Mouse (Mus musculus) lung, adult 2 months (tissue): ENCODE results near the gene Keap1.

Experiments used
- CTCF ChIP-seq: fragments of 200-500 bp; IDR thresholded peaks from 2 replicates; pipeline ENCODE4 v1.5.1; 2011; ENCODE audit warnings: mild to moderate bottlenecking, low read length, control low read depth; ENCODE audit not compliant: insufficient read depth
- POLR2A ChIP-seq: fragments of 200-500 bp; IDR thresholded peaks from 2 replicates; pipeline ENCODE4 v1.6.1; 2011; ENCODE audit warnings: low read depth, mild to moderate bottlenecking, control low read depth, low read length, borderline replicate concordance; ENCODE audit errors: extremely low read depth

GRCm38 (mm10) chr9:21183905-21184413 lies 55.2 kb downstream of the Keap1 start:
- TF ChIP-seq POLR2A (no peak), CTCF (no peak)
